Mouse (Mus musculus) cerebellum, adult 9-11 months (tissue): ENCODE measurements around the gene Tbata.
A peak's percentile ranks its signal among the peaks of the same experiment; 100 is the strongest.

Experiments used
- DNase-seq: peaks from one replicate; pipeline ENCODE4 v3.0.0; 2022

Gene Tbata

DNA sequence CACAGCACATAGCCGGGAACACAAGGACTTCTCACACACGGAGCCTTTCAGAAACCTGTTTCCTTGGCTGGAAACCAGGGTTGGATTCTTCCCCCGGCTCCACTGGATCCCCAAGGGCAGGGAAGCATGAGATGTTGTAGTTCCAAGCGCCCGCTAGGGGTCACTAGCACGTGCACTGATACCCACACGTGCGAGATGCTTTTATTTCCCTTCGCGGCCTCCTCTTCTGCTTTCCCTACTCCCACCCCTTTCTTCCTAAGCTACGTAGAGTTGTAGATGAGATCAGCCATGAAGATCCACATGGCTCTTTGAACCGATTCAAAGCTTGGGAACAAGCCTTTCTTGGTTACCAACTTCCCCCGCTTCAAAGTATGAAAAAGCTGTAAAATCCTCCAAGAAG lies 40.0 kb downstream of the Tbata start:
- peak; percentile 54 for DNase-seq

DNA sequence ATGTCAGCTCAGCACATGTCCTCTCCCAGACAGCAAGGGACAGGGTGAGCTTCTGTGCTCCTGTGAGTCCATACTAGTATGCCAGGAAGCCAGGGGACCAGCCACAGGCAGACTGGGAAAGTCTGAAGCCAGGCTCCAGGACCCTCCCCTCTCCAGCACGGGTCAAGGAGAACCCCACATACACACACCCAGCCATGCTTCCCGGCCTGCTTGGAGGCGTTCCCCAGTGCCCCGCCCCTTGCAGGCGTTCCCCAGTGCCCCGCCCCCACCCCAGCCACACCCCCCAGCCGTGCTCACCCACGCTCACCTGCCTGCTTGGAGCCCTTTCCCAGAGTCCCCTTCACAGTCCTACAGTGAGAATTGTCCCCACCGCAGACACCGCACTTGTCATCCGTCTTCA lies 41.1 kb downstream of the Tbata start:
- DNase-seq = no peak

DNA sequence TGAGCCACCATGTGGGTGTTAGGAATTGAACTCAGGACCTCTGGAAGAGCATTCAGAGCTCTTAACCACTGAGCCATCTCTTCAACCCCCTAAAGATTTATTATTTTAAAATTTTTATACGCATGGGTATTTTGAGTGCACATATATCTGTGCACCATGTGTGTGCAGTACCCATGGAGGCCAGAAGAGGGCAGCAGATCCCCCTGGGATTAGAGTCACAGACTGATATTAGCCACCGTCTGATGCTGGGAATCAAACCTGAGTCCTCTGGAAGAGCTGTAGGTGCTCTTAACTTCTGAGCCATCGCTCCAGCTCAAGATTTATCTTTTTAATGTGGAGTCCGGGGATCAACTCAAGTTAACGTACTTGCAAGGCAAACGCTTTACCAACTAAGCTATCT lies 43.9 kb downstream of the Tbata start:
- no peak for DNase-seq

DNA sequence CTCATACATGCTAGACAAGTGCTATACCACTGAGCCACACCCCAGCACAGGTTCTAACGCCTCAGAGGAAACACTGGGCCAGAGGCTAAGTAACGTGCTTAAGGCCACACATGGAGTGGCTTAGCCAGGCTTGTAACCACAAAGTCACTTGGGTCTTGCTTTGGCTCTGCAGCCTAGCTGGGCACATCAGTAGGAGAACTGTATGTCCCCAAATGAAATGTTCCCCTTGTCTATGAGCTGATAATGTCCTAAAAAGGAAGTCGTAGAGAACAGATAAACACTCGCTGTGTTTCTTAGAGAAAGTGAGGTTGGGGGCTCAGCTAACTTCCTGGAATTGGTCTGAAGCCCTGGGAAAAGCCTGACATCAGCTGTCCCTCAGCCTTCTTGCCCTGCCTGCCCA lies 44.4 kb downstream of the Tbata start:
- no peak for DNase-seq

DNA sequence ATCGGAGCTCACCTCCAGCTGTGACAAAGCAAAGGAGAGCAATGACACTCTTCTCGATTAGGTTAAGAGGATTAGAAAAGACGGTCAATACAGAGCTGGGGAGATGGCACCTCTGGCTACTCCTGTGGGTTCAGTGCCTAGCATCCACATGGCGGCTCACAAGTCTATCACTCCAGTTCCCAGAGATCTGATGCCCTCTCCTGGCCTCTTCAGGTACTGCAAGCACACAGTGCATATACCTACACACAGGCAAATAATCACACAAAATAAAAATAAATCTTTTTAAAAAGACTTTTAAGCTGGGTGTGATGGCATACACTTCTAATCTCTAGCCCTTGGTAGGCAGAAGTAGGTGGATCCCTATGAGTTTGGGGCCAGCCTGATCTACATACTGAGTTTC lies 47.6 kb downstream of the Tbata start:
- no peak for DNase-seq

DNA sequence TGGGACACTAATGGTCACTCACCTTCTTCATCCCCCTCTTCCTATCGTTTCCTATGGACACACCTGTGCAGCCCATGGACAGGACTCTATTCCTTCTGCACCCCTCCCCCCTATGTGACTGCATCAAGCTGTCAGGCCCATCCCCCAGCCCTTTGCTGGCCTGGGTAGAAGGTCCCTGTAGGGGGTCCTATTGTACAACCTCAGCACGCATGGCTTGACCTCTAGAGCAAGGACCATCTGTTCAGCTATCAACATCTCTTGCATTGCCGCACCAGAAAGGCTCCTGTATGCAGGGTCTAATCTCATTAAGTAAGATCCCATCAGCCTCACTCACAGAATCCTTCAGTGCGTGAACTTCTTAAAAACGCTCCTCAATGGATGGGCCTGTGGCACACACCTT lies 53.9 kb downstream of the Tbata start:
- no peak for DNase-seq

DNA sequence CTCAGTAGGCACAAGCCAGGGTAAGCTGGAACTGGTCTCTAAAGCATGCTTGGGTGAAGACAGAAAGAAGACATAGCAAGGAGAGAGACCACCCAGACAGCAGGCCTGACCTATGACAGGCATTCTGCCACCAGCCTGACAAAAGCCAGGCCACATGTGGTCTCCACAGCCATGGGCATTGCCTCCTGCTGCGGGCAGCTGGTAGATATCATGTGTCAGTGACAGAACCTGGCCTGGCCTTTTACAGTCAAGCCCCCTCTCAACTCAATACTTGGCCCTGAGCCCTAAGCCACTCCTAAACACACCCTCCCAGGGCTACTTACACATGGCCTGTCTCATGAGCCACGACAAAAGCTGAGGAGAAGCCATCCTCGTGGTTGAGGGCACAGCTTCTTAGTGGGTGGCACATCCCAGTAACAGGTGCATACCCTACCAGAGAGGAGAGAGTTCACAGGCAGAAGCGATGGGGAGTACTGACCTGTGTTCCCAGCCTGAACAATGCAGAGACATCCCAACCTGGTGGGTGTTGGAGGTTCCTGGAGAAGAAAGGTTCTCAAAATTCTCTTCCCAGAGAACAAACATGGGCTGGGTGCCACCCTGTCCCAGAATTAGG lies 55.1 kb downstream of the Tbata start:
- no peak for DNase-seq

DNA sequence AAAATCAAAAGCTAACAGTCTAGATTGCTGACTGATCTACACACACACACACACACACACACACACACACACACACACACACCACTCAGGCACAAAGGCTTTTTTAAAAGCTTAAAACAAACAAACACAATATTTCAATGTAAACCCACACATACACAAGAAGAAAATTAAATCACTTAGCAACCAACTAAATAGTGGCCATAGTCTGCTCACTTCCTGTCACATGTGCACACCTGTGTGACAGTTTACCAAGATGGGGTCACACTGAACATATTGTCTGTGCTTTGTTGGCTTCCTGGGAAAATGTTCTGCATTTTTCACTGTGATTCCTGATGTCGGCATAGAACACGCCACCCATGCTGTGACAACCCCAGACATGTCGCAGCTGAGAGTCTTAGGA lies 60.0 kb downstream of the Tbata start:
- no peak for DNase-seq

DNA sequence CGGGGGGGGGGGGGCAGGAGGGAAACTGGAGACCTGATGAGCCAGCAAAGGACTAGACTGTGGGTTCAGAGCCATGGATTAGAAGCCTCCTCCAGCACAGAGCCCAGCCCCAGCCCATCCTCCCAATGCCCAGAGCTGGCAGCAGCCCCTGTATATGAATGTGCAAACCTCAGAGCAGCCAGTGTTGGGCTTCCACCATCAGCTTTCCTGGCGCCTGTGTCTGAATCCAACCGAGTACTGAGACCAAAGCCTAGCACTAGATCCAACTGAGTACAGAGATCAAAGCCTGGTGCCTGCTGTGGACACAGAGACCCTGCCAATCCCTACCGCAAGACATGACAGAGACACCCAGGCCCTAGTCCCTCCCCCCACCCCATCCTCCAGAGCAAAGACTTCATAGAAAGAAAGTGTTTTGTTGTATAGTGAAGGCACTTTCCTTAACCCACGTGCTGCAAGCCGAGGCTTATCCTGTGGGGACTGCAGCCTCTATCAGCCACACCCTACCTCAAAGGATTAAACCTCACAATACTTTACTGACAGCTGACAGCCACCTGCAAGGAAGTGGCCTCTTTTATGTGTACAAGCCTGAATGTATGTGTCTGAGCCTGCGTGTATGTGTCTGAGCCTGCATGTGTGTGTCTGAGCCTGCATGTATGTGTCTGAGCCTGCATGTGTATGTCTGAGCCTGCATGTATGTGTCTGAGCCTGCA lies 61.3 kb downstream of the Tbata start:
- DNase-seq = no peak

DNA sequence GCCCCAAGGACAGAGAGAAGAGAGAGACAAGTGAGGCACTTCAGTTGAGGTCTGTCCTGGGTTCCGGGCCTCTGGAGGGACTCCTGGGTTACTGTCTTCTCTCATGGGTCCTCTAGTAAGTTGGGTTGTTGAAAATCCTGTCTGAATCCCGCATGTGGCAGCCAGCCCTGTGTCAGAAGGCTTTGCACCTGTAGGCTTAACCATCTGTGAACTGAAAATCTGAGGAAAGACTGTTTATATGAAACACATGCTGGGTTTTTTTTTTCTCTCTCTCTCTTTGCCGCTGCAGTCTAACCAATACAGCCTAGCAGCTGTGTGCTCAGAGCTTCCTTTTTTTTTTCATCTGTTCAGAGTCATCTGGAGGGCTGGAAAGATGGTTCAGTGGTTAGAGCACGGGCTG lies 62.6 kb downstream of the Tbata start:
- no peak for DNase-seq

DNA sequence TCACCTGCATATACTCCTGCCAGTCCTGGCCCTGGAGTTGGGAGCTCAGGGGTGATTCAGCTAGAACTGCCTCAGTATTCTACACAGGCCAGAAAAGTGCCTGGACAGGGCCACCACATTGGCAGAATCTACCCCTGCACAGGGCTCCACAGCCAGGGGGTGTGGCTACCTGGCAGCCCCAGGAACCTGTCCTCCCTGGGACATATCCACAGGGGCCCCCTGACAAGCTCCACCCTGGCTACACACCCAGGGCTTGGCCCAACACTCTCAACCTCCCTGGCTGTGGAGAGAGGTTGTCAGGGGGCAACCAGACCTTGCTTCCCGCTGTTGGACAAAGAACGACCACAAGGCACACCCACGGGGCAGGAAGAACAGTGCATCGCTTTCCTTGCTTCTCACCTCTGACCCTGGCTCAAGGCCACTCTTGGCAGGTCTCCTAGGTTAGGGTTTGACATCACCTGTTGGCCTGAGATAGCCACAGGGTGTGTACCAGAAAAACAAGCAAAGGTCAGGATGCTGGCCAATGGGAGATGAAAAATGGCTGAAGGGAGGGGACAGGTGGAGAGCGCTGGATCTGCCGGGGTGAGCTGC lies 64.0 kb downstream of the Tbata start:
- no peak for DNase-seq

DNA sequence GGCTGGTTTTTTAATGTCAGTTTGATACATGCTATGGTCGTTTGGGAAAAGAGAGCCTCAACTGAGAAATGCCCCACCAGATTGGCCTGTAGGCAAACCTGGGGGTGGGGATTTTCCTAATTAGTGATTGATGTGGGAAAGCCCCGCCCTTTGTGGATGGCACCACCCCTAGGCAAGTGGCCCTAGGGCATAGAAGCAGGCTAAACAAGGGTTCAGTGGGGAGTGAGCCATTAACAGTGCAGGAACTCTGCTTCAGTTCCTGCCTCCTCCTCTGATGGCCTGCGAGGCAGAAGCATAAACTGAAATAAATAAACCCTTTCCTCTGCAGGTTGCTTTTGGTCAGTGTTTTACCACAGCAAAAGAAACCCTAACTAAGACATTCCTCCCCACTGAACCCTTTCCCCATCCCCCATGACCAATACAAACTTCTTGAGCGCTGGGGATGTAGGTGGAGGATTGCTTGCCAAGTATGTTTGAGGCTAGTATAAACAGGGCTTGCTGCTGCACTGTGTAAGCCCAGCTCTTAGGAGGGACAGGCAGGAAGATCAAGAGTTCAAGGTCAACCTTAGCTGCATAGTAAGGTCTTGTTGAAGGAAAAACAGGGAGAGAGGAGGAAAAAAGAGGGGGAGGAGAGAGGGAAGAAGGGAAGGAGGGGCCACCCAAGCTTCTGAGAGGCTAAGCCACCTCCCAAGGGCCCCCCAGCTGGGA lies 65.1 kb downstream of the Tbata start:
- no peak for DNase-seq

DNA sequence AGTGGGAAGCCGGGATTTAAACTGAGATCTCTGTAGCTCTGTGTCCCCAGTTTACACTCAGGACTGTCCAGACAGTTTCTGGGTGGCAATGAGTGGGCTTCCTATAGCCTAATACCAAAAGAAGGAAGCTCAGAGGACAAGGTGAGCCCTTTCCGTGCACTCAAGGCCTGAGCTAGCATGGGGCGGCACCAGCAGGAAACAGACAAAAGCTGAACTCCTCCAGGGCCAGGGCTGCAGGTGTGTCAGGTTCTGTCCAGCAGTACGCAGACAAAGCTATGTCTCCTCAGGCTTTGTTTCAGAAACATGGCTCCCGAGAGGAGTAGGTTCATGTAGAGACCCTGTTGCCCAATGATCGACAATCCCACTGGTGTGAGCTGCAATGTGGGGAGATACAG lies 65.6 kb downstream of the Tbata start:
- DNase-seq = no peak
